Mouse (Mus musculus) adrenal gland, postnatal 0 days (tissue): ENCODE data around the gene Mrps22. TPM values are rescaled to one million over a fixed set of nuclear protein-coding genes. Genes with fewer than 3 reads are reported as not detected.

Experiments
- polyA plus RNA-seq: library from polyadenylated mRNA; unstranded; fragments of >200 nt; fragmentation: Nextera tagmentation; extraction: Ambion mirVana; gene quantifications from 2 replicates; pipeline ENCODE4 v1.2.1, GENCODE M21; 2015

The Mrps22 gene
- 79.3 and 85.2 TPM in 2 replicates for polyA plus RNA-seq

DNA sequence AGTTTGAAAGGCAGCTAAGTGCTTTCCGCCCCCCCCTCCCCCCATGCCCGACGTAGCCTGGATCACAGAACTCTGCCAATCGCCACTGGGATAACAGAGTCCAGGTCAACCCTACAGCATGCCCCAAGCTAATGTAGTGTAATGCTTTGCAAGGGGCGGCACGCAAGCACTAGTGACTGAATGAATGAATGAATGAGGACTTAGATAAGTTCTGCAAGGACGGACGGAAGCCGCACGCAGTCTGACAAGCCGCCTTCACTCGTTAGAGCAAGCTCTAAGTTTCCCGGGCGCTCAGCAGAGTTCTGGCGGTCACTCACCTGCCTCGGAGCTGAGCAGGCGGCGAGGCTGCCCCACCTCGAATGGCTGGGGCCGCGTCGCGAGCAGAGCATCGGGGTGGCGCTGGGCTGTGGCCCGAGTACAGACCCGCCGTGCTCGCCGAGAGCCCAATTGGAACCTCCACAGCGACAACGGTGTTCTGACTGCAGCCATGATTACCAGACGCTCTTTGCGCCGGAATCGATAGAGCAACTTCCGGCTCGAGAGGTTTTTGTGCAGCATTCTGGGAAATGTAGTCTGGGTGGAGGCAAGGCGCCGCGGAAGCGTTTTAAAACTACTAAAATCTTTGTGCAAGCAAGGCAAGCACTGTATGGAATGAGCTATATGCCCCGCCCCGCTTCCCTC is at the start of gene Mrps22:
Mrps22 (minus strand) TSS at position 505 of the 681 bp plus-strand sequence.

DNA sequence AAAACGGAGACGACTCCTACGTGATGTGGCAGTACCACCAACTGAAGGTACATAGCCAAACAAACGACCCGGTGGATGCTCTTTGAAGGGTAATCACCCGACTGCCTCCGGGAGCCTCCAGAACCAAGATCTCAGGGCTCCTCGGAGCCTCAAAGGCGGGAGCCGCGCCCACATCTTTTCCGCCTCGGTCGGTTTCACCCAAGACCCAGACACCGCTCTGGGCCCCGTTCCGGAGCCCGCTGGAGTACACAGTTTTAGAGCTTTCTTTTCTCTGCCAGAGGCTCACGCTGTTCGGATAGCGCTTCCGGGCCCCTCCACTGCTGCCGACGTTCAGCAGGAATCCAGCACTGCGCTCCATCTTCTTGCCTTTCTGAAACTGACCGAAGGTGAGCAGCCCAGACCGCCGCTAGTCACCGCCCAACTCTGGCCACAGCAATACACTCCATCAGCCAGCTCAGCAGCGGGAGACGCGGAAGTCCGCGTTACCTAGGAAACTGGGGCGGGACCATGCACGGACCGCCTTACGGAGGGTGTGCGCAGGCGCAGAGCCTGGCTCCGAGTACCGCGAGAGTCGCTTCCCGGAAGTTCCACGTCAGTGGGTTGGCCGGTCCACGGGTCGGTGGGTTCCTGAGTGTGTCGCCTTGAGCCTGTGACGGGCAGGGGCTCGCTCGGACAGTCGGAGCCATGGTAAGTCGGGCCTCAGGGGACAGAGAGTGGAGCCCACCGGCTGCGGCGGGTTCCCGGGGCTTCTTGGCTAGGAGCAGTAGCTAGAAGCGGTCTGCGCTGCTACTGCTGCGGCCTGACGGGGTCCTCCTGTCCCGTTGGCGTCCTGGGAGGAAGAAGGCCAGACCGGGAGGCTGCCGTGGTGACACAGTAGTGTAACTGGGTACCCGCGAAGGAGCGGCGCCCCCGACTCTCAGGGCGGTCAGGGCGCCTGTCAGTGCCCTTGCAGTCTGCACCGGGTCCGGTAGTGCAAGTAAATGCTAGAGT is 38.0 kb downstream of the Mrps22 start, which contains the start of gene Copb2:
Copb2 (plus strand) TSS at position 585 of the 990 bp plus-strand sequence.

Other genes with a start within 250 kb of the Mrps22 start
- gene Rbp1, start 178.7 kb downstream of the Mrps22 start, polyA plus RNA-seq = 57.6 and 102 TPM in 2 replicates
- 3.9 and 24.5 TPM in 2 replicates for gene Rbp2, start 115.5 kb downstream of the Mrps22 start, polyA plus RNA-seq
- 109 and 122 TPM in 2 replicates for gene Copb2, start 37.9 kb downstream of the Mrps22 start, polyA plus RNA-seq
- gene Prr23a1, start 240.8 kb upstream of the Mrps22 start, polyA plus RNA-seq = not detected in 2 replicates